Mouse (Mus musculus) E14TG2a.4 (cell line): ENCODE results near the gene Rer1.

Source experiments
- CTCF ChIP-seq: conservative IDR thresholded peaks from 2 replicates; pipeline ENCODE4 v1.5.1; 2014; ENCODE audit warnings: low read length
- POU5F1 ChIP-seq: IDR thresholded peaks from 2 replicates; pipeline ENCODE4 v1.6.1; 2014; ENCODE audit warnings: low read length, borderline replicate concordance

DNA sequence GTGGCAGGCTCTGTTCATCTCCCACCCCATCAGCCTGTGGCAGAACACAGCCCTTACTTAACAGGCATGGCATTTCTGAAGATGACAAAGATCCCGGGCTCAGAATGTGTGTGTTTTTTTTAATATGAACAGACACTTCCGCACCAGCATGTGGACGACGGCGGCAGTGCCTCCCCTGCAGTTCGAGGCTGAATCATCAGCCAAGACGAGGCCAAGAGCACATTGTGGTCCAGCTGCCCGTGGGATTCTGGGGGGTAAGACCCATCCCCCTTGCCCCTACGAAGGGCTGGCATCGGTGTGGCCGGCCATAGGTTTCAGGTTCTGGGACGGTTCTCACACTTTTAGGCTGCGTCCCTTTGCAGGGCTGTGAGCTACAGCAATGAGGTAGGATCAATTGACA lies 51.4 kb downstream of the Rer1 start:
- no peak for TF ChIP-seq CTCF
- TF ChIP-seq POU5F1 = no peak
